Comparison of ENCODE assay signal across 9 mouse cellular contexts in the genomic region with DNA sequence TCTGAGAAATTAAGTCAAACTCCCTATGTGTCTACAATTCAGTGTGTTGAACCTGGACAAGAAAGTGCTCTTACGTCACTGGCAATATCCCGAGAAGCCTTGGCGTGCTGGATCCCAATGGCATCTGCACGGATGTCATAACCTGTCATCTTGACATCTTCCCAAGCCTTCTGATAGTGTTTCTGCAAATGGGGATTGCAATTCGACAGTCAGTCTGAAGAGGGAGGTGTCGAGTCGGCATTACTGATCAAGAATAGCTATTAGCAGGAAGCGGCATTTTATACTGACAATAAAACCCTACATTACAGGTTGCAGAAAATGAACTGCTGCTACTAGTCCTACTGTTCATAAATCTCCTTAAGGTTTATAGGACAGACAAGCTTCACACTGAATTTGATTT.
DNase-seq lines count a peak whose midpoint lies in the region; ATAC-seq and TF ChIP-seq lines count a peak whose summit lies in the region.
"Had no signal": no experiment of that assay in that cellular context is flagged by ENCODE, and none has a peak within 500 bp of the region (broad histone marks: within the 10 kb centered on the region; RNA-seq: fewer than 3 reads in every experiment).

No protein-coding gene starts in this region.

- ATAC-seq in inflammation-experienced regulatory T-cells, adult 6 months = peak; percentile 87
- no peak for ATAC-seq in stomach, postnatal 0 days (ENCODE audit: low FRiP score, low TSS enrichment)

- H3K9ac ChIP-seq in stomach, postnatal 0 days (ENCODE audit: low read length) = no peak overlapping the region
- H3K9ac ChIP-seq: heart, embryonic 15.5 days had no signal

- H3K9me3 ChIP-seq in stomach, postnatal 0 days (ENCODE audit: control insufficient read depth, low read length) = no peaks in the 10 kb centered on the region
- H3K9me3 ChIP-seq: heart, embryonic 15.5 days had no signal

- H3K36me3 ChIP-seq in stomach, postnatal 0 days (ENCODE audit: control insufficient read depth, insufficient read depth, low read length) = no peaks in the 10 kb centered on the region
- H3K36me3 ChIP-seq: heart, embryonic 15.5 days had no signal

- no peak for TF ChIP-seq POLR2A in lung, adult 2 months (IDR thresholded peaks at IDR 0.05; ENCODE audit: borderline replicate concordance, extremely low read depth, low read depth, low read length)

- no peaks in the 10 kb centered on the region for H3K27me3 ChIP-seq in stomach, postnatal 0 days (ENCODE audit: control insufficient read depth, insufficient read depth, low read length)
- H3K27me3 ChIP-seq: heart, embryonic 15.5 days had no signal

- TF ChIP-seq CTCF in lung, adult 2 months (IDR thresholded peaks at IDR 0.05; ENCODE audit: insufficient read depth, low read length) = peak; percentile 36; the same call in 1 of the 2 replicates
- TF ChIP-seq CTCF in stomach, postnatal 0 days (IDR thresholded peaks at IDR 0.05; ENCODE audit: low read depth) = peak; percentile 70

- peak; percentile 7 for DNase-seq in adrenal gland, adult 2 months
- DNase-seq in adrenal gland, postnatal 25 days = no peak
- peak; percentile 6 for DNase-seq in lung, adult 2 months
- no peak for DNase-seq in lung, postnatal 4 days
- peak; percentile 63 to 73 for DNase-seq in cerebellum, postnatal 25 days
- DNase-seq in stomach, postnatal 0 days (ENCODE audit: low spot score) = peak; percentile 33
- no peak for DNase-seq in left cerebral cortex, adult 18-20 months (ENCODE audit: low spot score in 2 of 2)

- no peaks in the 10 kb centered on the region for H3K4me1 ChIP-seq in lung, adult 2 months (ENCODE audit: control insufficient read depth, insufficient read depth, low read length)
- no peaks in the 10 kb centered on the region for H3K4me1 ChIP-seq in stomach, postnatal 0 days (replicated peaks; ENCODE audit: control insufficient read depth, insufficient read depth)
- H3K4me1 ChIP-seq: heart, embryonic 15.5 days had no signal

- H3K4me3 ChIP-seq in lung, adult 2 months (replicated peaks; ENCODE audit: extremely low read depth, low read depth, low read length) = no peak overlapping the region
- no peak overlapping the region for H3K4me3 ChIP-seq in stomach, postnatal 0 days (ENCODE audit: low read depth, low read length)
- H3K4me3 ChIP-seq: heart, embryonic 15.5 days had no signal

- WGBS in lung, adult 2 months = 35% methylated on average over 8 of the region's 8 CpGs
- 41% methylated on average over 8 of the region's 8 CpGs for WGBS in stomach, postnatal 0 days

- TF ChIP-seq EP300 in stomach, postnatal 0 days (optimal IDR thresholded peaks at IDR 0.05) = no peak

- H3K4me2 ChIP-seq in stomach, postnatal 0 days (replicated peaks; ENCODE audit: low read depth) = no peak overlapping the region
- H3K4me2 ChIP-seq: heart, embryonic 15.5 days had no signal

- no peak overlapping the region for H3K27ac ChIP-seq in stomach, postnatal 0 days (replicated peaks)
- H3K27ac ChIP-seq: heart, embryonic 15.5 days had no signal

Comparison
In these comparisons a context has a peak if more than half of its experiments do, and no peak if none do; other contexts are left out.
1. DNase-seq: peak in adrenal gland, adult 2 months (single experiment), lung, adult 2 months (single experiment), cerebellum, postnatal 25 days (2 of 2) and stomach, postnatal 0 days (single experiment); none in adrenal gland, postnatal 25 days (single experiment), lung, postnatal 4 days (0 of 2) and left cerebral cortex, adult 18-20 months (0 of 2).